ENCODE assay signal across 19 mouse cellular contexts in genomic region chr13:49028757-49029539, GRCm38 (mm10).
DNase-seq lines count a peak whose midpoint lies in the region; ATAC-seq and TF ChIP-seq lines count a peak whose summit lies in the region.
"Had no signal": no experiment of that assay in that cellular context is flagged by ENCODE, and none has a peak within 500 bp of the region (broad histone marks: within the 10 kb centered on the region; RNA-seq: fewer than 3 reads in every experiment).

No protein-coding gene starts in this region.

- H3K36me3 ChIP-seq in forebrain, embryonic 15.5 days: no peaks in the 10 kb centered on the region
- no peaks in the 10 kb centered on the region for H3K36me3 ChIP-seq in forebrain, embryonic 12.5 days (replicated peaks)
- H3K36me3 ChIP-seq in limb, embryonic 14.5 days (ENCODE audit: control insufficient read depth, insufficient read depth, low read length): no peaks in the 10 kb centered on the region
- H3K36me3 ChIP-seq in limb, embryonic 10.5 days: no peaks in the 10 kb centered on the region
- H3K36me3 ChIP-seq in forebrain, embryonic 16.5 days (ENCODE audit: control insufficient read depth, insufficient read depth): no peaks in the 10 kb centered on the region
- H3K36me3 ChIP-seq in kidney, embryonic 14.5 days (ENCODE audit: control insufficient read depth, insufficient read depth, low read length): no peaks in the 10 kb centered on the region

- H3K27me3 ChIP-seq in forebrain, embryonic 15.5 days: no peaks in the 10 kb centered on the region
- H3K27me3 ChIP-seq in forebrain, embryonic 12.5 days: no peaks in the 10 kb centered on the region; the same call in none of the 2 replicates
- H3K27me3 ChIP-seq in limb, embryonic 14.5 days (ENCODE audit: control insufficient read depth, insufficient read depth, low read length): no peaks in the 10 kb centered on the region
- H3K27me3 ChIP-seq in limb, embryonic 10.5 days (ENCODE audit: low read depth, poor library complexity, severe bottlenecking): peaks cover 13% of the 10 kb centered on the region; the same call in 1 of the 2 replicates
- no peaks in the 10 kb centered on the region for H3K27me3 ChIP-seq in forebrain, embryonic 16.5 days (replicated peaks; ENCODE audit: control insufficient read depth, insufficient read depth, low read length)
- H3K27me3 ChIP-seq in kidney, embryonic 14.5 days (ENCODE audit: control insufficient read depth, insufficient read depth, low read length): no peaks in the 10 kb centered on the region
- H3K27me3 ChIP-seq: CH12.LX had no signal

- no peak for TF ChIP-seq POLR2A in limb, embryonic 14.5 days (IDR thresholded peaks at IDR 0.05; ENCODE audit: borderline replicate concordance, extremely low read depth, insufficient read depth, insufficient read length)

- H3K4me3 ChIP-seq in forebrain, embryonic 15.5 days: no peak overlapping the region
- no peak overlapping the region for H3K4me3 ChIP-seq in forebrain, embryonic 12.5 days (replicated peaks)
- H3K4me3 ChIP-seq in limb, embryonic 14.5 days (replicated peaks; ENCODE audit: low read length): no peak overlapping the region
- no peak overlapping the region for H3K4me3 ChIP-seq in limb, embryonic 10.5 days
- no peak overlapping the region for H3K4me3 ChIP-seq in forebrain, embryonic 16.5 days (replicated peaks; ENCODE audit: low read length)
- no peak overlapping the region for H3K4me3 ChIP-seq in kidney, embryonic 14.5 days (ENCODE audit: low read length)

- peak overlapping the region; percentile 41; the same call in 1 of the 2 replicates for H3K27ac ChIP-seq in forebrain, embryonic 15.5 days (replicated peaks)
- no peak overlapping the region for H3K27ac ChIP-seq in forebrain, embryonic 12.5 days
- no peak overlapping the region for H3K27ac ChIP-seq in limb, embryonic 14.5 days (replicated peaks; ENCODE audit: low read depth, low read length)
- H3K27ac ChIP-seq in limb, embryonic 10.5 days: no peak overlapping the region
- H3K27ac ChIP-seq in forebrain, embryonic 16.5 days (ENCODE audit: low read length): no peak overlapping the region; the same call in 1 of the 2 replicates
- no peak overlapping the region for H3K27ac ChIP-seq in kidney, embryonic 14.5 days (ENCODE audit: low read depth, low read length)

- H3K4me1 ChIP-seq in forebrain, embryonic 15.5 days: peaks cover 20% of the 10 kb centered on the region
- peaks cover 12% of the 10 kb centered on the region for H3K4me1 ChIP-seq in forebrain, embryonic 12.5 days
- H3K4me1 ChIP-seq in limb, embryonic 14.5 days (ENCODE audit: control insufficient read depth, insufficient read depth, low read length): peaks cover 2% of the 10 kb centered on the region; the same call in 1 of the 2 replicates
- peaks cover 4% of the 10 kb centered on the region; the same call in 1 of the 2 replicates for H3K4me1 ChIP-seq in limb, embryonic 10.5 days
- peaks cover 15% of the 10 kb centered on the region for H3K4me1 ChIP-seq in forebrain, embryonic 16.5 days (replicated peaks; ENCODE audit: control insufficient read depth, insufficient read depth, low read length)
- H3K4me1 ChIP-seq in kidney, embryonic 14.5 days (ENCODE audit: control insufficient read depth, insufficient read depth, low read length): no peaks in the 10 kb centered on the region

- no peak overlapping the region for H3K4me2 ChIP-seq in forebrain, embryonic 15.5 days (replicated peaks)
- H3K4me2 ChIP-seq in forebrain, embryonic 12.5 days: no peak overlapping the region
- H3K4me2 ChIP-seq in limb, embryonic 14.5 days (replicated peaks; ENCODE audit: low read depth, low read length, severe bottlenecking): no peak overlapping the region
- H3K4me2 ChIP-seq in forebrain, embryonic 16.5 days (ENCODE audit: low read length): no peak overlapping the region
- H3K4me2 ChIP-seq in kidney, embryonic 14.5 days (replicated peaks; ENCODE audit: low read depth, low read length): no peak overlapping the region

- peak; percentile 21; the same call in 1 of the 2 replicates for ATAC-seq in forebrain, embryonic 15.5 days (replicated peaks)
- ATAC-seq in forebrain, embryonic 12.5 days (ENCODE audit: low FRiP score): no peak
- ATAC-seq in limb, embryonic 14.5 days (ENCODE audit: low FRiP score, low read depth): no peak; the same call in 1 of the 2 replicates
- ATAC-seq in forebrain, embryonic 16.5 days: peak; percentile 39
- ATAC-seq in kidney, embryonic 14.5 days (ENCODE audit: low FRiP score, low TSS enrichment): no peak

- no peak overlapping the region for H3K9ac ChIP-seq in forebrain, embryonic 15.5 days (replicated peaks)
- H3K9ac ChIP-seq in forebrain, embryonic 12.5 days: no peak overlapping the region
- no peak overlapping the region for H3K9ac ChIP-seq in limb, embryonic 14.5 days (ENCODE audit: low read depth, low read length, severe bottlenecking)
- no peak overlapping the region for H3K9ac ChIP-seq in forebrain, embryonic 16.5 days (replicated peaks; ENCODE audit: low read depth, low read length)
- no peak overlapping the region for H3K9ac ChIP-seq in kidney, embryonic 14.5 days (ENCODE audit: low read depth, low read length)

- peak; percentile 5 for DNase-seq in limb, embryonic 14.5 days (ENCODE audit: low spot score)
- DNase-seq in limb, embryonic 10.5 days (ENCODE audit: low spot score): no peak
- DNase-seq in brain, adult 2 months (ENCODE audit: low read depth, low spot score): peak; percentile 54
- DNase-seq in c-Kit-positive CD71-positive TER-119-positive erythroid progenitor cells, embryonic 14.5 days (ENCODE audit: low spot score): no peak
- DNase-seq: cerebellum, adult 11 months; cerebellum, postnatal 25 days; heart, adult 11 months; heart, postnatal 14 days; kidney, adult 2 months; kidney, postnatal 4 days; liver; lung, adult 18-20 months; retina, postnatal 1 day; thymus, adult 18-20 months had no signal

- H3K9me3 ChIP-seq in forebrain, embryonic 15.5 days: no peaks in the 10 kb centered on the region
- H3K9me3 ChIP-seq in forebrain, embryonic 12.5 days: no peaks in the 10 kb centered on the region
- no peaks in the 10 kb centered on the region for H3K9me3 ChIP-seq in limb, embryonic 14.5 days (ENCODE audit: control insufficient read depth, low read length)
- no peaks in the 10 kb centered on the region for H3K9me3 ChIP-seq in limb, embryonic 10.5 days (replicated peaks)
- H3K9me3 ChIP-seq in forebrain, embryonic 16.5 days (ENCODE audit: control insufficient read depth, low read length): peaks cover 6% of the 10 kb centered on the region; the same call in 1 of the 2 replicates
- H3K9me3 ChIP-seq in kidney, embryonic 14.5 days (ENCODE audit: control insufficient read depth, low read length): peaks cover 4% of the 10 kb centered on the region; the same call in 1 of the 2 replicates

- WGBS in forebrain, embryonic 15.5 days: 39% methylated on average over 8 of the region's 8 CpGs
- WGBS in forebrain, embryonic 12.5 days: 59% methylated on average over 8 of the region's 8 CpGs
- WGBS in limb, embryonic 14.5 days: 55% methylated on average over 8 of the region's 8 CpGs
- 74% methylated on average over 8 of the region's 8 CpGs for WGBS in limb, embryonic 10.5 days
- WGBS in forebrain, embryonic 16.5 days: 25% methylated on average over 8 of the region's 8 CpGs
- WGBS in kidney, embryonic 14.5 days: 70% methylated on average over 8 of the region's 8 CpGs

Comparison
In these comparisons a context has a peak if more than half of its experiments do, and no peak if none do; other contexts are left out.
1. ATAC-seq: peak in forebrain, embryonic 15.5 days (single experiment) and forebrain, embryonic 16.5 days (single experiment); none in forebrain, embryonic 12.5 days (single experiment), limb, embryonic 14.5 days (single experiment) and kidney, embryonic 14.5 days (single experiment).
2. DNase-seq: peak in limb, embryonic 14.5 days (single experiment) and brain, adult 2 months (single experiment); none in limb, embryonic 10.5 days (single experiment) and c-Kit-positive CD71-positive TER-119-positive erythroid progenitor cells, embryonic 14.5 days (single experiment).